Mouse (Mus musculus) limb, embryonic 11.5 days (tissue): ENCODE results near the gene Necap2. TPM values are rescaled to one million over a fixed set of nuclear protein-coding genes. Genes with fewer than 3 reads are reported as not detected.
A peak's percentile ranks its signal among the peaks of the same experiment; 100 is the strongest.

Source experiments
- ATAC-seq: fragments of 200-750 bp; cut with Nextera tagmentation; 2 replicates; pipeline ENCODE4 v1.8.0; 2017; ENCODE audit warnings: low read depth; ENCODE audit not compliant: insufficient number of reproducible peaks, low FRiP score, low TSS enrichment
- DNase-seq: peaks from one replicate; pipeline ENCODE4 v3.0.0-alpha.2; 2015; ENCODE audit warnings: low spot score
- H3K27ac ChIP-seq: fragments of 300-500 bp; sonication (generic); replicated peaks from 2 replicates; pipeline ENCODE4 v1.5.1; 2014; ENCODE audit warnings: low read depth, mild to moderate bottlenecking, low read length
- H3K27me3 ChIP-seq: fragments of 300-500 bp; sonication (generic); 2 replicates; pipeline ENCODE4 v1.6.1; 2014; ENCODE audit warnings: mild to moderate bottlenecking, low read length, mixed read lengths; ENCODE audit not compliant: control insufficient read depth, insufficient read depth
- H3K36me3 ChIP-seq: fragments of 300-500 bp; sonication (generic); 2 replicates; pipeline ENCODE4 v1.6.1; 2014; ENCODE audit warnings: mild to moderate bottlenecking, low read length, moderate library complexity, mixed read lengths; ENCODE audit not compliant: control insufficient read depth, insufficient read depth
- H3K4me1 ChIP-seq: fragments of 300-500 bp; sonication (generic); 2 replicates; pipeline ENCODE4 v1.6.1; 2014; ENCODE audit warnings: low read length, mixed read lengths; ENCODE audit not compliant: control insufficient read depth, insufficient read depth
- H3K4me2 ChIP-seq: fragments of 300-500 bp; sonication (generic); 2 replicates; pipeline ENCODE4 v1.6.1; 2014; ENCODE audit warnings: low read depth, mild to moderate bottlenecking, moderate library complexity; ENCODE audit not compliant: severe bottlenecking
- H3K4me3 ChIP-seq: fragments of 300-500 bp; sonication (generic); 2 replicates; pipeline ENCODE4 v1.5.1; 2014; ENCODE audit warnings: low read depth, low read length
- H3K9ac ChIP-seq: fragments of 300-500 bp; sonication (generic); 2 replicates; pipeline ENCODE4 v1.6.1; 2014; ENCODE audit warnings: mild to moderate bottlenecking, low read length
- H3K9me3 ChIP-seq: fragments of 300-500 bp; sonication (generic); 2 replicates; pipeline ENCODE4 v1.6.1; 2016; ENCODE audit warnings: low read length; ENCODE audit not compliant: control insufficient read depth
- WGBS: fragments of 180-500 bp; shearing (Covaris S2); extraction: QIAGEN DNeasy Blood & Tissue Kit; methylation state at CpG from one replicate; pipeline ENCODE4 v1.1.7; 2014; 5-methylcytosine and 5-hydroxymethylcytosine counted together
- polyA plus RNA-seq: library from polyadenylated mRNA; unstranded; fragments of >200 nt; fragmentation: Nextera tagmentation; extraction: Ambion mirVana; gene quantifications from 2 replicates; pipeline ENCODE4 v1.2.1, GENCODE M21; 2014

The Necap2 gene
- polyA plus RNA-seq, 1 experiment from 2014 or later: 71.0 TPM

DNA sequence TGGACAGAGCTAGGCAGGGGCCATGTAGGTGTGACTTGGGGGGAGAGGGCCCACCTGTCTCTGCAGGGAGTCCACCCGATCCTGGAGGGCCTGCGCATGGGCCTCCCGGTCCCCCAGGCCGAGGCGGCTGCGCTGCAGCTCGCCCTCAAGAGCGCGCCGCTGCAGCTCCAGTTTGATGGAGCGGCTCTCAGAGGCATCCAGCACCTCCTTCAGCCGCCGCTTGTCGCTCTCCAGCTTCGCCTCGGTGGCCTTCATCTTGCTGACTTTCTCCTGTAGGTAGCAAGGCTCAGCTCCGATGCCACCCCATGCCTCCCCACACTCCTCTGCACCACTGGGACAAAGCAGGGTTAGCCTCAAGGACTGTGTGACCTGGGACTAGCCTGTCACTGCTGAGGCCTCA, 57.9 kb downstream of the Necap2 start:
- DNase-seq (no peak), ATAC-seq (no peak)
- Histone ChIP-seq H3K4me1 (peaks cover 21% of the 10 kb centered on the region), H3K4me3 (no peak overlapping the region), H3K27me3 (no peaks in the 10 kb centered on the region), H3K36me3 (peaks cover 5% of the 10 kb centered on the region; the same call in 1 of the 2 replicates), H3K27ac (peak overlapping the region; percentile 89), H3K4me2 (no peak overlapping the region), H3K9ac (peak overlapping the region; percentile 55; the same call in 1 of the 2 replicates), H3K9me3 (no peaks in the 10 kb centered on the region)
- 80% methylated on average over 17 of the region's 17 CpGs for WGBS

DNA sequence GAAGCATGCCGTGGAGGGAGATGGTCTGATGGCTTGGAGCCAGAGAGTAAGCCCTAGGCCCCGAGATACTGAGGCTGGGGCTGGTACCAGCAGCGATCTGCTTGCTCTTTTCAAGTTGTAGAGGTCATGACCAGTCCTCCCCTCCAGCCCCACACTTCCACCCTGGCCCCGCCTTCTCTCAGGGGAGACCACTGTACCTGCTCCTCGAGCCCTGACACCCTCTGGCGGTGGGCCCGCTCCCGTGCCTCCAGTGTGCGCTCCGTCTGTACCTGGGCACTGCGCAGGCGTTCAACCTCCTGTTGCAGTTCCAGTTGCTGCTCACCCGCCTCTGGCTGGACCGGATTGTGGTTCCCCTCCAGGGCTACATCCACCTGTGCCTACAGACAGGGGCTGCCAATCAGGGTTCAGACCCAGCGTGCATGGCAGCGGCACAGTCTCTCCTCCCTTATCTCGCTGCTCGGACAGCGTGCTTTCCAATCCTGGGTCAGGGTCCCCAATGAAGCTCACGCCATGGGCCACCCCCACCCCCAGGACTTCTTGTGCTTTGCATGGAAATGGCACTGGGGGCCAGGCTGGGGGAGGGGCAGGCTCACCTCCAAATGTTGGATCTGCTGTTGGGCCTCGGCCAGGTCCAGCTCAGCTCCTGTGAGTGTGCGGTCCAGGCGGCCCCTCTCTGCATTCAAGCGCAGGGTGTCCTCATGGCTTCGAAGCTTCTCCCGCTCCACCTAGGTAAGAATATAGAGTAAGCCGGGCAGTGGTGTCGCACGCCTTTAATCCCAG, 60.3 kb downstream of the Necap2 start:
- WGBS: 84% methylated on average over 29 of the region's 29 CpGs

More for the DNA sequence above, 60.3 kb downstream of the Necap2 start:
- H3K9me3 ChIP-seq: no peaks in the 10 kb centered on the region
- DNase-seq (no peak), ATAC-seq (no peak)
- no peak overlapping the region for H3K4me2 ChIP-seq
- peaks cover 20% of the 10 kb centered on the region; the same call in 1 of the 2 replicates for H3K36me3 ChIP-seq
- no peak overlapping the region for H3K9ac ChIP-seq
- no peaks in the 10 kb centered on the region for H3K27me3 ChIP-seq
- H3K4me1 ChIP-seq: peaks cover 21% of the 10 kb centered on the region
- H3K4me3 ChIP-seq: no peak overlapping the region
- no peak overlapping the region for H3K27ac ChIP-seq

Other genes with a start within 250 kb of the Necap2 start
- 0.28 and 0.44 TPM in 2 replicates for gene Padi1, start 232.6 kb downstream of the Necap2 start, polyA plus RNA-seq
- 0.17 and 0.35 TPM in 2 replicates for gene Padi2, start 172.0 kb downstream of the Necap2 start, polyA plus RNA-seq
- gene Sdhb, start 117.2 kb downstream of the Necap2 start, polyA plus RNA-seq: 403 and 421 TPM in 2 replicates
- gene Atp13a2, start 91.5 kb downstream of the Necap2 start, polyA plus RNA-seq: 27.8 and 28.7 TPM in 2 replicates
- 485 and 517 TPM in 2 replicates for gene Mfap2, start 67.9 kb downstream of the Necap2 start, polyA plus RNA-seq
- 8.7 and 9.0 TPM in 2 replicates for gene Crocc, start 17.8 kb downstream of the Necap2 start, polyA plus RNA-seq
- 0.32 TPM in 1 of 2 replicates, not detected in the other for gene Spata21, start 10.0 kb upstream of the Necap2 start, polyA plus RNA-seq
- gene Szrd1, start 61.4 kb upstream of the Necap2 start, polyA plus RNA-seq: 30.5 and 39.1 TPM in 2 replicates
- 30.4 and 36.6 TPM in 2 replicates for gene Fbxo42, start 69.6 kb upstream of the Necap2 start, polyA plus RNA-seq
- 5.3 and 8.7 TPM in 2 replicates for gene Rsg1, start 135.6 kb upstream of the Necap2 start, polyA plus RNA-seq
- gene Arhgef19, start 161.1 kb upstream of the Necap2 start, polyA plus RNA-seq: 4.6 and 5.2 TPM in 2 replicates
- 2.2 and 2.4 TPM in 2 replicates for gene Epha2, start 222.9 kb upstream of the Necap2 start, polyA plus RNA-seq